Mouse (Mus musculus) spleen, adult 2 months (tissue): ENCODE data around the gene C6. TPM values are rescaled to one million over a fixed set of nuclear protein-coding genes. Genes with fewer than 3 reads are reported as not detected.

Source experiments
- DNase-seq, 2 experiments: peaks; one replicate each; pipeline versions ENCODE4 v3.0.0 to v3.0.0-alpha.2; 2012 to 2021; ENCODE audit warnings: low spot score in 2 of 2, low read depth in 1 of 2
- H3K27ac ChIP-seq: fragments of 200-500 bp; 2 replicates; pipeline ENCODE4 v1.5.1; 2012; ENCODE audit warnings: low read length, inconsistent platforms; ENCODE audit not compliant: insufficient read depth
- H3K27me3 ChIP-seq: fragments of 200-500 bp; 2 replicates; pipeline ENCODE4 v1.6.1; 2012; ENCODE audit warnings: mild to moderate bottlenecking, moderate library complexity, low read length, inconsistent platforms; ENCODE audit not compliant: control insufficient read depth, insufficient read depth
- H3K36me3 ChIP-seq: fragments of 200-500 bp; 2 replicates; pipeline ENCODE4 v1.6.1; 2012; ENCODE audit warnings: mild to moderate bottlenecking, low read length, inconsistent platforms; ENCODE audit not compliant: control insufficient read depth, insufficient read depth
- H3K4me1 ChIP-seq: fragments of 200-500 bp; 2 replicates; pipeline ENCODE4 v1.6.1; 2011; ENCODE audit warnings: inconsistent platforms; ENCODE audit not compliant: control insufficient read depth, insufficient read depth, insufficient read length
- H3K4me3 ChIP-seq: fragments of 200-500 bp; 2 replicates; pipeline ENCODE4 v1.5.1; 2011; ENCODE audit warnings: mild to moderate bottlenecking, inconsistent platforms; ENCODE audit not compliant: insufficient read depth, insufficient read length; ENCODE audit errors: extremely low read depth
- CTCF ChIP-seq: fragments of 200-500 bp; IDR thresholded peaks from 2 replicates; pipeline ENCODE4 v1.5.1; 2011; ENCODE audit warnings: mild to moderate bottlenecking, inconsistent platforms; ENCODE audit not compliant: insufficient read depth, insufficient read length, insufficient replicate concordance; ENCODE audit errors: extremely low read depth
- POLR2A ChIP-seq: fragments of 200-500 bp; IDR thresholded peaks from 2 replicates; pipeline ENCODE4 v1.6.1; 2011; ENCODE audit warnings: low read depth, low read length, inconsistent platforms
- WGBS: fragments of 180-500 bp; shearing (Covaris S2); methylation state at CpG from one replicate; pipeline ENCODE4 v1.1.7; 2018; 5-methylcytosine and 5-hydroxymethylcytosine counted together
- polyA plus RNA-seq: library from polyadenylated mRNA; depleted of rRNA; stranded (reverse); fragments of >200 nt; gene quantifications from 2 replicates; pipeline ENCODE4 v1.2.3, GENCODE M21; 2012; rRNA removed

Gene C6
- 6.1 and 6.5 TPM in 2 replicates for polyA plus RNA-seq

DNA sequence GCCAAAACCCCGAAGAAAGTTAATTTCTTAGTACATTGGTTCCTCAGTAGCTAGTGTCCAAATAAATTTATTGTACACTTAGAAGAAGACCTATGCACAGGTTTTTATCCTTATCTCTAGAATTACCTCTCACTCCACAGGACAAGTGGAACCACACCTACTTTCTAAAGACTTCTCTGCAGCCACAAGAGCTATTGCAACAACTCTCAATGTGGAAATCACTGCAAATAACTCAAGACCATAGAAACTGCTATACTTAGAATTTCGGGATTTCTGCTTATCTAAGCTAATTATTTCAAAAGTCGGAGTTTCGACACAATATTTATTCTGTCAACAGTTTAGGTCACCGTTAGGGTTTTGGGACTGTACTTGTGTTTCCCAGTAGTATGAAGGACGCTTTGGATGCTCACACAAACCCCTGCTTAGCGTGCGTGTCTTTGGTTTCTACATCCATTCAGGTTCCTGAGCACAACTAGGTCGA is at the start of gene C6:
C6 (plus strand) TSS at position 346 of the 481 bp plus-strand sequence.
- H3K36me3 ChIP-seq, result no peaks in the 10 kb centered on the region
- no peaks in the 10 kb centered on the region for H3K27me3 ChIP-seq
- TF ChIP-seq POLR2A, result no peak
- TF ChIP-seq CTCF, result no peak
- no peak for DNase-seq
- H3K4me3 ChIP-seq, result no peak within 1 kb of the TSS
- 83% methylated on average over 9 of the region's 9 CpGs for WGBS
- H3K27ac ChIP-seq, result no peak within 1 kb of the TSS
- H3K4me1 ChIP-seq, result no peaks in the 10 kb centered on the region

GRCm38 (mm10) chr15:4697604-4698003 is 29.4 kb upstream of the C6 start:
- H3K4me3 ChIP-seq, result no peak overlapping the region
- no peaks in the 10 kb centered on the region for H3K4me1 ChIP-seq
- 78% methylated on average over 4 of the region's 4 CpGs for WGBS
- no peaks in the 10 kb centered on the region for H3K27me3 ChIP-seq
- H3K27ac ChIP-seq, result no peak overlapping the region
- H3K36me3 ChIP-seq, result no peaks in the 10 kb centered on the region
- TF ChIP-seq POLR2A, result no peak
- TF ChIP-seq CTCF, result no peak
- DNase-seq, result no peak

DNA sequence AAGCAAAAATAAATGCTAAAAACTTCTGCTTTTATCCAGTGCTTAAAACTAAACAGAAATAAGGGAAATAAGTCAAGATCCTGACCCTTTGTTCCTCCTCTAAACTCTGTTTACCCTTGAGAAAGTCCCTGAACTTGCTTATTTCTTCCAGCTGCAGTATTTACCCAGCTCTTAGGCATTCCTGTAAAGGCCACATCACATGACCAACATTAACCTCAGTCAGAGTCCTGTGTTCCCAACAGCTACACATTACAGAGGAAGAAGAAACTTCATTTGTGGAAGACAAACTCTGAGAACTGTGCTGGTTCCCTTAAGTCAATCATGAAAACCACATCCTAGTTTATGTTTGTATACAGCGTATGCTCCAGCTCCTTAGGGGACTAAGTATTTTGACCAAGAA is 7.2 kb downstream of the C6 start:
- TF ChIP-seq POLR2A, result no peak
- no peak for TF ChIP-seq CTCF
- WGBS, result 69% methylated on average over 1 of the region's 1 CpGs

GRCm38 (mm10) chr15:4734996-4735609 is 8.1 kb downstream of the C6 start:
- Histone ChIP-seq H3K4me1 (no peaks in the 10 kb centered on the region), H3K27ac (no peak overlapping the region), H3K36me3 (no peaks in the 10 kb centered on the region), H3K27me3 (no peaks in the 10 kb centered on the region), H3K4me3 (no peak overlapping the region)
- WGBS, result 91% methylated on average over 2 of the region's 2 CpGs
- no peak for DNase-seq
- no peak for TF ChIP-seq POLR2A
- TF ChIP-seq CTCF, result no peak

More for the DNA sequence above, 7.2 kb downstream of the C6 start:
- no peak overlapping the region for H3K27ac ChIP-seq
- no peaks in the 10 kb centered on the region for H3K27me3 ChIP-seq
- no peaks in the 10 kb centered on the region for H3K4me1 ChIP-seq
- no peaks in the 10 kb centered on the region for H3K36me3 ChIP-seq
- no peak for DNase-seq
- no peak overlapping the region for H3K4me3 ChIP-seq

DNA sequence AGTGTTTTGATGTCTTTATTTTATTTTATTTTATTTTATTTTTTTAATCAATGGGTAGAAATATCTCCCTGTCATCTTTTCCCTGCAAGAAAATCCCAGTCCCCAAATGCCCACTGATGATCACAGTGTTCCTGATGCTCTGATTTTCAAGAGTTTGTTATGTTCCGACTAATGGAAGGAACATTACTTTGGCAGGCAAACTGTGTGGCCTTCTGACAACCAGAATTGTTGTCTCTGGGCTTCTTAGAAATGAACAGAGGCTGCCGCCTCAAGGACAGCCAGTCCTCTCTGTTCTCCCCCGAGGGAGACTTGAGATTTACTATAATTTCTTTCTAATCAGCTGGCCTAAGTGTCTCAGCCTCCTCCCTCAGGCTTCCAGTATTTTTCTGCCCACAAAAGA is 20.7 kb downstream of the C6 start:
- H3K27me3 ChIP-seq, result no peaks in the 10 kb centered on the region
- WGBS, result 86% methylated on average over 3 of the region's 3 CpGs

GRCm38 (mm10) chr15:4790378-4790777 is 63.4 kb downstream of the C6 start:
- Histone ChIP-seq H3K27me3 (no peaks in the 10 kb centered on the region), H3K27ac (no peak overlapping the region), H3K36me3 (no peaks in the 10 kb centered on the region), H3K4me1 (no peaks in the 10 kb centered on the region), H3K4me3 (no peak overlapping the region)
- no peak for DNase-seq
- WGBS, result 50% methylated on average over 3 of the region's 3 CpGs
- TF ChIP-seq POLR2A, result no peak
- no peak for TF ChIP-seq CTCF

More for the DNA sequence above, 20.7 kb downstream of the C6 start:
- TF ChIP-seq CTCF, result no peak
- TF ChIP-seq POLR2A, result no peak
- Histone ChIP-seq H3K4me3 (no peak overlapping the region), H3K36me3 (no peaks in the 10 kb centered on the region), H3K27ac (no peak overlapping the region), H3K4me1 (no peaks in the 10 kb centered on the region)
- no peak for DNase-seq

DNA sequence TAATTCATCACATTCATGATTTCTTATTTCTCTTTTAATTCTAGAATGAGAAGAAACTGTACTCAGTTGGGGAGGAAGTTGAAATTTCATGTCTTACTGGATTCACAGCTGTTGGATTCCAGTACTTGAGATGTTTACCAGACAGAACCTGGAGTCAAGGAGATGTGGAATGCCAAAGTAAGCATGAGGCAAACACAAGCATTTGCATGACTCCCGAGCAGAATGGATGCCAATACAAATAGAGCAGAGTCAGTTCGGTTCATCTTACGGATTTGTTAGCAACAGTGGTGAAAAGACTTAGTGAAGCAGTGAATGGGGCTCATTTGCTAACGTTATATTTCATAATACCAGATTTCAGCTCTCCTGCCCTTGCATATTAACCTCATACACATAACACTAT is 69.9 kb downstream of the C6 start:
- H3K27me3 ChIP-seq, result no peaks in the 10 kb centered on the region
- no peak overlapping the region for H3K4me3 ChIP-seq
- no peaks in the 10 kb centered on the region for H3K4me1 ChIP-seq
- DNase-seq, result no peak
- TF ChIP-seq CTCF (no peak), POLR2A (no peak)
- WGBS, result 84% methylated on average over 4 of the region's 4 CpGs
- H3K36me3 ChIP-seq, result no peaks in the 10 kb centered on the region
- H3K27ac ChIP-seq, result no peak overlapping the region
